Comparison of ENCODE assay signal across 8 mouse cellular contexts in the genomic region with DNA sequence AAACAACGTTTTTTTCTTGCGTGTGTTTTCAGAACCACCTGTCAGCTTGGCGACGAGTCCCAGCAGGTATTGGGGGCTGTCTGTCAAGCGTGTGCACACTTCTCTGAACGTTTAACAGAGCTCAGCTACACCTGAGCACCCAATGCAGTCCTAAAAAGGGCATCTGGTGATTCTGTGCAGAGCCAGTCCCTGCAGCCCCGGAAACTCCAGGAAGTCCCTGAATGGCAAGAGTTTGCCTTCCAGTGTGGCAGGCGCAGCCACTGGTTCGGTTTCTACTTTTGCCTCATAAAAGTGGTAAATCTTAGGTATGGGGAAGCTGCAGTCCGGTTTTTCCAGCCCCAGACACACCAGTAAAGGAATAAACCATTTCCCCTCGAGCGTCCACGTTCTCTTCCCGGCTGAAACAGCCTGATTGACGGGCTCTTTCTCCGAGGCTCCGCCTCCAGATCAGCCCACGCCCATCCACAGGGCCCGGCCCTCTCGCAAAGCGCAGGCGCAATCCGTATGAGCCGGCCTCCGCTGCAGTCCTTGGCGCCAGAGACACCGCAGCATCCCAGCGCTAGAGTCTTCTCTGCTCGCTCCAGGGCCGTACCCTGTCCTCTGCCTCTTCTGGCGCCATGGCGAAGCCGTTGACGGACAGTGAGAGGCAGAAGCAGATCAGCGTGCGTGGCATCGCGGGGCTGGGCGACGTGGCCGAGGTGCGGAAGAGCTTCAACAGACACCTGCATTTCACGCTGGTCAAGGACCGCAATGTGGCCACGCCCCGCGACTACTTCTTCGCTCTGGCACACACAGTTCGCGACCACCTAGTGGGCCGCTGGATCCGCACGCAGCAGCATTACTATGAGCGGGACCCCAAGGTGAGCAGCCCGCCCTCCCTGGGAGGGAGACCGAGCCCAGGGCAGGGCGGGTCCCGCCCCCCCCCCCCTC. TPM values are rescaled to one million over a fixed set of nuclear protein-coding genes. Genes with fewer than 3 reads are reported as not detected.
DNase-seq lines count a peak whose midpoint lies in the region; ATAC-seq and TF ChIP-seq lines count a peak whose summit lies in the region.

A gene (plus strand): TSS at position 485 of the 930 bp plus-strand sequence.

- H3K27me3 ChIP-seq in embryonic facial prominence, embryonic 15.5 days, result no peaks in the 10 kb centered on the region
- no peaks in the 10 kb centered on the region for H3K27me3 ChIP-seq in limb, embryonic 15.5 days
- no peaks in the 10 kb centered on the region for H3K27me3 ChIP-seq in splenic B cell, adult 2 months (ENCODE audit: control insufficient read depth, insufficient read depth, low read length, poor library complexity, severe bottlenecking)

- H3K9ac ChIP-seq in embryonic facial prominence, embryonic 15.5 days, result peak within 1 kb of the TSS; percentile 60
- H3K9ac ChIP-seq in limb, embryonic 15.5 days, result peak within 1 kb of the TSS; percentile 50

- peak; percentile 97 for ATAC-seq in embryonic facial prominence, embryonic 15.5 days (ENCODE audit: insufficient number of reproducible peaks, low FRiP score, low TSS enrichment, low read depth)
- peak; percentile 92 for ATAC-seq in limb, embryonic 15.5 days (ENCODE audit: insufficient number of reproducible peaks, low FRiP score, low TSS enrichment, low read depth)

- peaks cover 3% of the 10 kb centered on the region; the same call in 1 of the 2 replicates for H3K36me3 ChIP-seq in embryonic facial prominence, embryonic 15.5 days
- H3K36me3 ChIP-seq in limb, embryonic 15.5 days, result peaks cover 6% of the 10 kb centered on the region; the same call in 1 of the 2 replicates
- H3K36me3 ChIP-seq in splenic B cell, adult 2 months (ENCODE audit: control insufficient read depth, insufficient read depth, low read length, poor library complexity, severe bottlenecking), result no peaks in the 10 kb centered on the region

- H3K4me2 ChIP-seq in embryonic facial prominence, embryonic 15.5 days (replicated peaks), result peak within 1 kb of the TSS; percentile 76
- H3K4me2 ChIP-seq in limb, embryonic 15.5 days, result peak within 1 kb of the TSS; percentile 72

- WGBS in bone marrow, adult 2 months, result 1% methylated on average over 58 of the region's 58 CpGs
- WGBS in embryonic facial prominence, embryonic 15.5 days, result 1% methylated on average over 55 of the region's 58 CpGs
- 2% methylated on average over 55 of the region's 58 CpGs for WGBS in limb, embryonic 15.5 days

- TF ChIP-seq CTCF in bone marrow, adult 2 months (IDR thresholded peaks at IDR 0.05; ENCODE audit: control insufficient read depth, insufficient read depth, low read length), result no peak

- peak; percentile 96 for DNase-seq in A20 (ENCODE audit: low read depth, low spot score)
- DNase-seq in heart, adult 8-10 months (ENCODE audit: low spot score), result peak; percentile 83
- peak; percentile 85 for DNase-seq in kidney, adult 9 months
- DNase-seq in monocyte, adult 2 months (ENCODE audit: low read depth in 1 of 2, low spot score in 2 of 2), result peak; percentile 34 to 73
- peak; percentile 91 for DNase-seq in splenic B cell, adult 2 months (ENCODE audit: low read depth, low spot score)

- TF ChIP-seq POLR2A in bone marrow, adult 2 months (IDR thresholded peaks at IDR 0.05; ENCODE audit: borderline replicate concordance, control insufficient read depth, low read depth, low read length), result peak; percentile 63; the same call in 1 of the 2 replicates

- H3K9me3 ChIP-seq in embryonic facial prominence, embryonic 15.5 days (replicated peaks), result no peaks in the 10 kb centered on the region
- no peaks in the 10 kb centered on the region for H3K9me3 ChIP-seq in limb, embryonic 15.5 days

- peak within 1 kb of the TSS; percentile 92 for H3K4me3 ChIP-seq in bone marrow, adult 2 months (replicated peaks; ENCODE audit: control insufficient read depth, low read depth, low read length)
- H3K4me3 ChIP-seq in embryonic facial prominence, embryonic 15.5 days (replicated peaks), result peak within 1 kb of the TSS; percentile 90
- H3K4me3 ChIP-seq in limb, embryonic 15.5 days, result peak within 1 kb of the TSS; percentile 88

- H3K27ac ChIP-seq in bone marrow, adult 2 months (ENCODE audit: control insufficient read depth, insufficient read depth, low read depth, low read length, poor library complexity), result peak within 1 kb of the TSS; percentile 4; the same call in 1 of the 2 replicates
- H3K27ac ChIP-seq in embryonic facial prominence, embryonic 15.5 days (replicated peaks), result peak within 1 kb of the TSS; percentile 79
- H3K27ac ChIP-seq in limb, embryonic 15.5 days, result peak within 1 kb of the TSS; percentile 88

- no peaks in the 10 kb centered on the region; the same call in 1 of the 2 replicates for H3K4me1 ChIP-seq in bone marrow, adult 2 months (ENCODE audit: control insufficient read depth, insufficient read depth, low read length)
- H3K4me1 ChIP-seq in embryonic facial prominence, embryonic 15.5 days, result peaks cover 27% of the 10 kb centered on the region
- peaks cover 22% of the 10 kb centered on the region for H3K4me1 ChIP-seq in limb, embryonic 15.5 days

RNA-seq across cellular contexts. Expression of the gene that starts here (rescaled TPM):
- polyA plus RNA-seq in bone marrow, adult 2 months (2011; ENCODE audit: insufficient read depth, insufficient read length, low replicate concordance, missing spikeins), result 7.9 and 10.3 TPM in 2 replicates
- polyA plus RNA-seq in embryonic facial prominence, embryonic 15.5 days (2015; fragmentation: Nextera tagmentation; extraction: Ambion mirVana), result 85.8 and 88.5 TPM in 2 replicates
- total RNA-seq in heart, adult 8-10 months (2022), result 100 to 1,000 TPM; 547 to 617 (median 604) TPM
- polyA plus RNA-seq in limb, embryonic 15.5 days (2015; fragmentation: Nextera tagmentation; extraction: Ambion mirVana), result 92.8 and 102 TPM in 2 replicates

Comparison
In these comparisons a context has a peak if more than half of its experiments do, and no peak if none do; other contexts are left out.
1. Peak in every context shown above with its lines: DNase-seq, ATAC-seq, H3K4me3 ChIP-seq and H3K27ac ChIP-seq.
2. H3K27ac ChIP-seq: peak in every context shown above with its lines; median percentile 88 in limb, embryonic 15.5 days; 79 in embryonic facial prominence, embryonic 15.5 days; 4 in bone marrow, adult 2 months.